ENCODE assay signal across 22 mouse cellular contexts in genomic region chr17:7231790-7232189, GRCm38 (mm10).
DNase-seq lines count a peak whose midpoint lies in the region; ATAC-seq and TF ChIP-seq lines count a peak whose summit lies in the region.
"Had no signal": no experiment of that assay in that cellular context is flagged by ENCODE, and none has a peak within 500 bp of the region (broad histone marks: within the 10 kb centered on the region; RNA-seq: fewer than 3 reads in every experiment).

No protein-coding gene starts in this region.

- no peak overlapping the region for H3K4me2 ChIP-seq in forebrain, embryonic 16.5 days (ENCODE audit: low read length)
- H3K4me2 ChIP-seq in hindbrain, embryonic 13.5 days, result no peak overlapping the region
- no peak overlapping the region for H3K4me2 ChIP-seq in hindbrain, embryonic 11.5 days (replicated peaks; ENCODE audit: low read depth, low read length)
- no peak overlapping the region for H3K4me2 ChIP-seq in midbrain, embryonic 16.5 days (ENCODE audit: low read length)
- no peak overlapping the region for H3K4me2 ChIP-seq in midbrain, embryonic 13.5 days (replicated peaks)
- H3K4me2 ChIP-seq: heart, embryonic 11.5 days; heart, embryonic 15.5 days; hindbrain, embryonic 12.5 days; intestine, embryonic 15.5 days had no signal

- DNase-seq in forebrain, embryonic 10.5 days (ENCODE audit: extremely low spot score, low spot score), result no peak
- DNase-seq in hindbrain, embryonic 11.5 days (ENCODE audit: low spot score), result no peak
- DNase-seq: adrenal gland, postnatal 14 days; cerebellum, adult 18-20 months; cerebellum, adult 9-11 months; cerebellum, postnatal 36 days; gastrocnemius, postnatal 10 days; heart, adult 2 months; kidney, adult 18-20 months had no signal

- peaks cover 36% of the 10 kb centered on the region for H3K4me1 ChIP-seq in forebrain, embryonic 16.5 days (replicated peaks; ENCODE audit: control insufficient read depth, insufficient read depth, low read length)
- H3K4me1 ChIP-seq in forebrain, embryonic 10.5 days, result 0 out of 2 replicates have a peak, but pooled peaks cover 2% of the 10 kb centered on the region
- H3K4me1 ChIP-seq in hindbrain, embryonic 13.5 days (replicated peaks), result peaks cover 21% of the 10 kb centered on the region; the same call in 1 of the 2 replicates
- no peaks in the 10 kb centered on the region for H3K4me1 ChIP-seq in hindbrain, embryonic 11.5 days (replicated peaks; ENCODE audit: control insufficient read depth, insufficient read depth, low read length)
- peaks cover 9% of the 10 kb centered on the region; the same call in 1 of the 2 replicates for H3K4me1 ChIP-seq in midbrain, embryonic 16.5 days (ENCODE audit: control insufficient read depth, insufficient read depth, low read length)
- H3K4me1 ChIP-seq in midbrain, embryonic 13.5 days (replicated peaks), result no peaks in the 10 kb centered on the region
- H3K4me1 ChIP-seq in cortical plate, adult 2 months (ENCODE audit: control insufficient read depth, insufficient read depth, low read length), result peaks cover 18% of the 10 kb centered on the region

- no peak overlapping the region for H3K9ac ChIP-seq in forebrain, embryonic 16.5 days (replicated peaks; ENCODE audit: low read depth, low read length)
- no peak overlapping the region for H3K9ac ChIP-seq in hindbrain, embryonic 13.5 days
- no peak overlapping the region for H3K9ac ChIP-seq in hindbrain, embryonic 11.5 days (ENCODE audit: low read depth, low read length)
- H3K9ac ChIP-seq in midbrain, embryonic 16.5 days (ENCODE audit: low read depth, low read length), result no peak overlapping the region
- no peak overlapping the region for H3K9ac ChIP-seq in midbrain, embryonic 13.5 days (replicated peaks)
- H3K9ac ChIP-seq: heart, embryonic 15.5 days; hindbrain, embryonic 12.5 days; intestine, embryonic 15.5 days had no signal

- H3K9me3 ChIP-seq in forebrain, embryonic 16.5 days (ENCODE audit: control insufficient read depth, low read length), result no peaks in the 10 kb centered on the region
- H3K9me3 ChIP-seq in forebrain, embryonic 10.5 days, result no peaks in the 10 kb centered on the region
- H3K9me3 ChIP-seq in hindbrain, embryonic 13.5 days, result no peaks in the 10 kb centered on the region
- no peaks in the 10 kb centered on the region for H3K9me3 ChIP-seq in hindbrain, embryonic 11.5 days (ENCODE audit: control insufficient read depth, low read length)
- H3K9me3 ChIP-seq in midbrain, embryonic 16.5 days (replicated peaks; ENCODE audit: control insufficient read depth, low read length, poor library complexity, severe bottlenecking), result no peaks in the 10 kb centered on the region
- no peaks in the 10 kb centered on the region for H3K9me3 ChIP-seq in midbrain, embryonic 13.5 days
- H3K9me3 ChIP-seq: embryonic facial prominence, embryonic 10.5 days; heart, embryonic 15.5 days; hindbrain, embryonic 12.5 days; intestine, embryonic 15.5 days had no signal

- no peak overlapping the region for H3K4me3 ChIP-seq in forebrain, embryonic 16.5 days (replicated peaks; ENCODE audit: low read length)
- H3K4me3 ChIP-seq in forebrain, embryonic 10.5 days, result no peak overlapping the region
- no peak overlapping the region for H3K4me3 ChIP-seq in hindbrain, embryonic 13.5 days
- H3K4me3 ChIP-seq in hindbrain, embryonic 11.5 days (ENCODE audit: low read depth, low read length), result no peak overlapping the region
- no peak overlapping the region for H3K4me3 ChIP-seq in midbrain, embryonic 16.5 days (ENCODE audit: low read depth, low read length)
- H3K4me3 ChIP-seq in midbrain, embryonic 13.5 days (replicated peaks), result no peak overlapping the region
- no peak overlapping the region for H3K4me3 ChIP-seq in cortical plate, adult 2 months (ENCODE audit: insufficient read depth, low read length)
- H3K4me3 ChIP-seq: embryonic facial prominence, embryonic 10.5 days; heart, adult 2 months; heart, embryonic 15.5 days; hindbrain, embryonic 12.5 days; intestine, embryonic 15.5 days had no signal

- H3K36me3 ChIP-seq in forebrain, embryonic 16.5 days (ENCODE audit: control insufficient read depth, insufficient read depth), result no peaks in the 10 kb centered on the region; the same call in 1 of the 2 replicates
- peaks cover 30% of the 10 kb centered on the region for H3K36me3 ChIP-seq in forebrain, embryonic 10.5 days (replicated peaks)
- peaks cover 10% of the 10 kb centered on the region; the same call in 1 of the 2 replicates for H3K36me3 ChIP-seq in hindbrain, embryonic 13.5 days
- no peaks in the 10 kb centered on the region for H3K36me3 ChIP-seq in hindbrain, embryonic 11.5 days (ENCODE audit: control insufficient read depth, insufficient read depth, low read length)
- no peaks in the 10 kb centered on the region for H3K36me3 ChIP-seq in midbrain, embryonic 16.5 days (ENCODE audit: control insufficient read depth, insufficient read depth, low read length)
- peaks cover 7% of the 10 kb centered on the region; the same call in 1 of the 2 replicates for H3K36me3 ChIP-seq in midbrain, embryonic 13.5 days
- H3K36me3 ChIP-seq: hindbrain, embryonic 12.5 days; intestine, embryonic 15.5 days had no signal

- TF ChIP-seq CTCF in cortical plate, adult 2 months (IDR thresholded peaks at IDR 0.05; ENCODE audit: extremely low read depth, insufficient read depth, low read length), result no peak

- 0 out of 2 replicates have a peak, but pooled peaks have one; percentile 32 for ATAC-seq in forebrain, embryonic 16.5 days
- peak; percentile 53; the same call in 1 of the 2 replicates for ATAC-seq in hindbrain, embryonic 13.5 days (ENCODE audit: low FRiP score)
- ATAC-seq in hindbrain, embryonic 11.5 days (ENCODE audit: low FRiP score), result no peak
- ATAC-seq in midbrain, embryonic 16.5 days, result no peak
- no peak for ATAC-seq in midbrain, embryonic 13.5 days
- ATAC-seq: activated CD4-positive, CD25-positive, alpha-beta regulatory T cell, adult 4 months; intestine, embryonic 15.5 days; Patski had no signal

- peak overlapping the region; percentile 54 for H3K27ac ChIP-seq in forebrain, embryonic 16.5 days (ENCODE audit: low read length)
- no peak overlapping the region for H3K27ac ChIP-seq in forebrain, embryonic 10.5 days
- no peak overlapping the region for H3K27ac ChIP-seq in hindbrain, embryonic 13.5 days
- no peak overlapping the region for H3K27ac ChIP-seq in hindbrain, embryonic 11.5 days (ENCODE audit: low read depth, low read length)
- H3K27ac ChIP-seq in midbrain, embryonic 16.5 days (ENCODE audit: low read length), result 0 out of 2 replicates have a peak overlapping the region, but pooled peaks have one; percentile 26
- H3K27ac ChIP-seq in midbrain, embryonic 13.5 days, result no peak overlapping the region
- H3K27ac ChIP-seq in cortical plate, adult 2 months (ENCODE audit: insufficient read depth, low read length), result peak overlapping the region; percentile 41; the same call in 1 of the 2 replicates
- H3K27ac ChIP-seq: embryonic facial prominence, embryonic 10.5 days; heart, adult 2 months; heart, embryonic 15.5 days; hindbrain, embryonic 12.5 days; intestine, embryonic 15.5 days had no signal

- no peak for TF ChIP-seq POLR2A in cortical plate, adult 2 months (IDR thresholded peaks at IDR 0.05; ENCODE audit: extremely low read depth, insufficient read depth, low read length)

- 53% methylated on average over 8 of the region's 8 CpGs for WGBS in forebrain, embryonic 16.5 days
- WGBS in forebrain, embryonic 10.5 days, result 85% methylated on average over 8 of the region's 8 CpGs
- 83% methylated on average over 8 of the region's 8 CpGs for WGBS in hindbrain, embryonic 13.5 days
- 83% methylated on average over 8 of the region's 8 CpGs for WGBS in hindbrain, embryonic 11.5 days
- 64% methylated on average over 8 of the region's 8 CpGs for WGBS in midbrain, embryonic 16.5 days
- WGBS in midbrain, embryonic 13.5 days, result 79% methylated on average over 8 of the region's 8 CpGs

- no peaks in the 10 kb centered on the region for H3K27me3 ChIP-seq in forebrain, embryonic 16.5 days (replicated peaks; ENCODE audit: control insufficient read depth, insufficient read depth, low read length)
- no peaks in the 10 kb centered on the region for H3K27me3 ChIP-seq in forebrain, embryonic 10.5 days (ENCODE audit: poor library complexity, severe bottlenecking)
- H3K27me3 ChIP-seq in hindbrain, embryonic 13.5 days, result no peaks in the 10 kb centered on the region
- H3K27me3 ChIP-seq in hindbrain, embryonic 11.5 days (ENCODE audit: control insufficient read depth, insufficient read depth, low read length), result no peaks in the 10 kb centered on the region
- H3K27me3 ChIP-seq in midbrain, embryonic 16.5 days (ENCODE audit: control insufficient read depth, insufficient read depth, low read depth, low read length), result no peaks in the 10 kb centered on the region
- no peaks in the 10 kb centered on the region for H3K27me3 ChIP-seq in midbrain, embryonic 13.5 days
- H3K27me3 ChIP-seq: CH12.LX; heart, embryonic 15.5 days; hindbrain, embryonic 12.5 days; intestine, embryonic 15.5 days; Patski had no signal

Comparison
In these comparisons a context has a peak if more than half of its experiments do, and no peak if none do; other contexts are left out.
1. ATAC-seq: peak in forebrain, embryonic 16.5 days (single experiment) and hindbrain, embryonic 13.5 days (single experiment); none in hindbrain, embryonic 11.5 days (single experiment), midbrain, embryonic 16.5 days (single experiment) and midbrain, embryonic 13.5 days (single experiment).
2. H3K27ac ChIP-seq: peak in forebrain, embryonic 16.5 days (single experiment), midbrain, embryonic 16.5 days (single experiment) and cortical plate, adult 2 months (single experiment); none in forebrain, embryonic 10.5 days (single experiment), hindbrain, embryonic 13.5 days (single experiment), hindbrain, embryonic 11.5 days (single experiment) and midbrain, embryonic 13.5 days (single experiment).